Mouse (Mus musculus) CH12.LX (cell line): Measurements from ENCODE around the gene Snai3. TPM values are rescaled to one million over a fixed set of nuclear protein-coding genes. Genes with fewer than 3 reads are reported as not detected.

Experiments
- DNase-seq: peaks from one replicate; pipeline ENCODE4 v3.0.0-alpha.2; 2013; ENCODE audit errors: extremely low read depth
- H3K27ac ChIP-seq: 2 replicates; pipeline ENCODE4 v1.5.1; 2012; ENCODE audit warnings: low read depth, mild to moderate bottlenecking, control low read depth, moderate library complexity; ENCODE audit not compliant: insufficient read depth
- H3K27me3 ChIP-seq: replicated peaks from 2 replicates; pipeline ENCODE3; 2012; ENCODE audit warnings: inconsistent platforms
- H3K36me3 ChIP-seq, 2 experiments: replicated peaks in 1 of 2; 2 replicates each; pipeline versions ENCODE3 to v1.6.1; 2012; ENCODE audit warnings: inconsistent platforms in 1 of 2, low read length in 1 of 2, mild to moderate bottlenecking in 1 of 2, mixed read lengths in 1 of 2, moderate library complexity in 1 of 2; ENCODE audit not compliant: control insufficient read depth in 1 of 2, insufficient read depth in 1 of 2
- H3K4me1 ChIP-seq, 2 experiments: 2 replicates each; pipeline ENCODE4 v1.6.1; 2012; ENCODE audit warnings: inconsistent platforms in 1 of 2, moderate library complexity in 1 of 2; ENCODE audit not compliant: insufficient read depth in 2 of 2, control insufficient read depth in 1 of 2
- H3K4me2 ChIP-seq: 2 replicates; pipeline ENCODE4 v1.6.1; 2012; ENCODE audit warnings: low read depth, mild to moderate bottlenecking, control low read depth; ENCODE audit not compliant: poor library complexity, insufficient read depth, severe bottlenecking
- H3K4me3 ChIP-seq, 3 experiments: fragments of 150-350 bp in 1 of 3; sonication (generic) in 1 of 3; replicated peaks in 1 of 3; 2 replicates each; pipeline versions ENCODE3 to v1.5.1; 2011 to 2012; ENCODE audit warnings: low read depth in 2 of 3, low read length in 2 of 3, mild to moderate bottlenecking in 2 of 3, moderate library complexity in 2 of 3, control low read depth in 1 of 3, improper control_type of control experiment in 1 of 3, inconsistent platforms in 1 of 3, mixed read lengths in 1 of 3; ENCODE audit not compliant: poor library complexity in 1 of 3
- H3K79me2 ChIP-seq: replicated peaks from 2 replicates; pipeline ENCODE4 v1.6.1; 2012; ENCODE audit warnings: mild to moderate bottlenecking, moderate library complexity; ENCODE audit not compliant: control insufficient read depth, poor library complexity, insufficient read depth, severe bottlenecking; ENCODE audit errors: extremely low read depth
- H3K9ac ChIP-seq: 2 replicates; pipeline ENCODE4 v1.6.1; 2012; ENCODE audit warnings: low read depth, mild to moderate bottlenecking, control low read depth, moderate library complexity; ENCODE audit not compliant: insufficient read depth
- H3K9me3 ChIP-seq: replicated peaks from 2 replicates; pipeline ENCODE3; 2012; ENCODE audit warnings: low read length, inconsistent platforms, mixed read lengths
- CHD1 ChIP-seq: IDR thresholded peaks from 2 replicates; pipeline ENCODE4 v1.6.1; 2012; ENCODE audit warnings: low read depth, low read length, improper control_type of control experiment, inconsistent platforms
- CTCF ChIP-seq, 2 experiments: IDR thresholded peaks in 1 of 2; conservative IDR thresholded peaks in 1 of 2; 2 replicates each; pipeline ENCODE4 v1.5.1; 2011 to 2012; ENCODE audit warnings: low read depth in 2 of 2, low read length in 2 of 2, improper control_type of control experiment in 1 of 2, inconsistent platforms in 1 of 2, mild to moderate bottlenecking in 1 of 2, moderate library complexity in 1 of 2
- E2F4 ChIP-seq: IDR thresholded peaks from 2 replicates; pipeline ENCODE4 v1.6.1; 2011; ENCODE audit warnings: low read depth, low read length, improper control_type of control experiment; ENCODE audit not compliant: insufficient replicate concordance
- HCFC1 ChIP-seq: IDR thresholded peaks from 2 replicates; pipeline ENCODE4 v1.6.1; 2012; ENCODE audit warnings: low read depth, mild to moderate bottlenecking, inconsistent platforms, low read length, improper control_type of control experiment
- MYC ChIP-seq: IDR thresholded peaks from 2 replicates; pipeline ENCODE4 v1.6.1; 2011; ENCODE audit warnings: low read depth, mild to moderate bottlenecking, improper control_type of control experiment, low read length
- POLR2A ChIP-seq: IDR thresholded peaks from 2 replicates; pipeline ENCODE4 v1.6.1; 2011; ENCODE audit warnings: low read depth, mild to moderate bottlenecking, improper control_type of control experiment, low read length
- POLR2AphosphoS2 ChIP-seq: IDR thresholded peaks from 2 replicates; pipeline ENCODE4 v1.6.1; 2011; ENCODE audit warnings: low read depth, low read length, improper control_type of control experiment
- SIN3A ChIP-seq: IDR thresholded peaks from 2 replicates; pipeline ENCODE4 v1.6.1; 2012; ENCODE audit warnings: low read length, improper control_type of control experiment, inconsistent platforms
- SMC3 ChIP-seq: IDR thresholded peaks from 2 replicates; pipeline ENCODE4 v1.6.1; 2011; ENCODE audit warnings: low read depth, low read length, improper control_type of control experiment
- TBP ChIP-seq: conservative IDR thresholded peaks from 2 replicates; pipeline ENCODE4 v1.6.1; 2011; ENCODE audit warnings: low read depth, low read length, improper control_type of control experiment
- TCF12 ChIP-seq: IDR thresholded peaks from 2 replicates; pipeline ENCODE4 v1.6.1; 2014; ENCODE audit warnings: low read depth, mild to moderate bottlenecking, inconsistent platforms, low read length, improper control_type of control experiment
- USF2 ChIP-seq: conservative IDR thresholded peaks from 2 replicates; pipeline ENCODE4 v1.6.1; 2011; ENCODE audit warnings: low read depth, low read length, improper control_type of control experiment
- ZC3H11A ChIP-seq: IDR thresholded peaks from 2 replicates; pipeline ENCODE4 v1.6.1; 2012; ENCODE audit warnings: low read depth, mild to moderate bottlenecking, inconsistent platforms, low read length, improper control_type of control experiment
- dilution Hi-C: fragments of 300-500 bp; cut with MboI; formaldehyde crosslinking; loops from 2 replicates; pipeline ENCODE4 v1.14.3; 2020; ENCODE audit warnings: low sequenced_read_pairs; ENCODE audit not compliant: extremely low pct_unique_long_range_greater_than_20kb, extremely low pct_ligation_motif_present
- in situ Hi-C: fragments of 300-500 bp; cut with MboI; formaldehyde crosslinking; loops from 3 replicates; pipeline ENCODE4 v1.14.3; 2019; ENCODE audit warnings: low sequenced_read_pairs, low pct_ligation_motif_present, low pct_unique_long_range_greater_than_20kb, mixed read lengths
- polyA plus RNA-seq: library from polyadenylated mRNA; unstranded; fragments of >175 nt; gene quantifications from 2 replicates; pipeline ENCODE4 v1.2.1, GENCODE M21; 2012; ENCODE audit warnings: low read depth; ENCODE audit not compliant: insufficient read length
- total RNA-seq, 2 experiments: library from RNA; depleted of rRNA; stranded (reverse); fragments of 300-350 nt in 1 of 2; fragments of >200 nt in 1 of 2; gene quantifications; 2 replicates each; pipeline ENCODE4 v1.2.3; 2012 to 2014

Gene Snai3
- total and polyA plus RNA-seq, 3 experiments, result 0.19 to 0.47 (median 0.44) TPM

DNA sequence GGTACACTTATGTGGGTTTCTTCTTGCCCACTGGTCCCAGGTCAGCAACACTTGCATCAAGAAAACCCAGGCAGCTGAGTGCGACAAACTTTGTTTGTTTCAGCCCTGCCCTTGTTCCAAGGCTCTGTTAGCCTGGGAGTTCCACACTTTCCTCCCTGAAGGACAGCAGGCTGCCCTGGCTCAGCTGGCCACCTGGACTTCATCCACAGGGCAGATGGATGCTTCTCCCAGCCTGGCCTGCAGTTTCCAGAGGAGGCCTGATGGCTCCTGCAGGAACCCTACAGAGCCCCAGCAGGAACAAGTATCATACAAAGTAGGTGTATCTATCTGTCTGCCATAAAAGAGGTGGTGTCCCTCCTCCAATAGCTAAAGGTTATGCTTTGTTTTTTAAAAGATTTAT is 19.2 kb downstream of the Snai3 start:
- Histone ChIP-seq H3K27me3 (no peaks in the 10 kb centered on the region), H3K4me3 (no peak overlapping the region), H3K36me3 (peaks cover 35 to 51% of the 10 kb centered on the region in 2 experiments), H3K4me2 (no peak overlapping the region), H3K9me3 (peaks cover 5% of the 10 kb centered on the region), H3K9ac (no peak overlapping the region)
- DNase-seq, result no peak
- TF ChIP-seq SIN3A (no peak), USF2 (no peak), HCFC1 (no peak)
- TF ChIP-seq, all 38 proteins: peak for 0
- no peaks in the 10 kb centered on the region for H3K79me2 ChIP-seq
- H3K27ac ChIP-seq, result no peak overlapping the region
- dilution Hi-C loops (no loop called here), in situ Hi-C loops (loop anchor here (25.0 kb wide), 1 partner anchor 854 kb away; the partner anchor contains the start of genes Fbxo31 and Map1lc3b)
- peaks cover 4 to 57% of the 10 kb centered on the region in 2 experiments; a peak in 3 of 4 replicates for H3K4me1 ChIP-seq

DNA sequence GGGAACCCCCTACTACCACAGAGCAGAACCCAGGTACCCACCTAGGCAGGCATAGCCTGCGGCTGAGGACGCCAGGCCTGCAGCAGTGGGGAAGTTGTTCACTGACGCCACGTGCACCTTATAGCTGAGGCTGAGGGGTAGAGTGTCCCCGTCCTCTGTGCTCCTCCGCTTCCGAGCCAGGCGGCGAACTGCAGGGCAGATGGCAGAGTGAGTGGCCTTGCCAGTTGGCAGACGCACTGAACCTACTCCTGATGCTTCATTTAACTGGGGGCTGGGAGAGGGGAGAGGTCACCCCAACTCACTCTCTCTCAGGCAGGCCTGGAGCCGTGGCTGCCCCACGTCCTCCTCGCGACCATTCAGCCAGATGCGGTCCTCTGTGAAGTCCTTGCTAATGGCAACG is 21.2 kb downstream of the Snai3 start:
- H3K9ac ChIP-seq, result no peak overlapping the region
- H3K9me3 ChIP-seq, result peaks cover 11% of the 10 kb centered on the region
- H3K36me3 ChIP-seq, result peaks cover 41 to 65% of the 10 kb centered on the region in 2 experiments
- no peak overlapping the region for H3K4me3 ChIP-seq
- DNase-seq, result no peak
- peaks cover 8 to 54% of the 10 kb centered on the region in 2 experiments for H3K4me1 ChIP-seq
- H3K79me2 ChIP-seq, result no peaks in the 10 kb centered on the region
- in situ Hi-C loops (loop anchor here (25.0 kb wide), 1 partner anchor 852 kb away; the partner anchor contains the start of genes Fbxo31 and Map1lc3b), dilution Hi-C loops (no loop called here)
- no peak for TF ChIP-seq CTCF (conservative IDR thresholded peaks at IDR 0.05 in 1 of 2, IDR thresholded peaks at IDR 0.05 in 1 of 2; ENCODE audit: low read depth in 2 of 2, low read length in 2 of 2)
- TF ChIP-seq TCF12, result no peak
- TF ChIP-seq SMC3, result no peak
- no peak for TF ChIP-seq MYC
- no peak for TF ChIP-seq POLR2A
- no peak for TF ChIP-seq TBP
- no peak for TF ChIP-seq CHD1
- no peak for TF ChIP-seq ZC3H11A
- TF ChIP-seq E2F4, result no peak
- H3K27me3 ChIP-seq, result no peaks in the 10 kb centered on the region
- no peak overlapping the region for H3K4me2 ChIP-seq
- H3K27ac ChIP-seq, result no peak overlapping the region

DNA sequence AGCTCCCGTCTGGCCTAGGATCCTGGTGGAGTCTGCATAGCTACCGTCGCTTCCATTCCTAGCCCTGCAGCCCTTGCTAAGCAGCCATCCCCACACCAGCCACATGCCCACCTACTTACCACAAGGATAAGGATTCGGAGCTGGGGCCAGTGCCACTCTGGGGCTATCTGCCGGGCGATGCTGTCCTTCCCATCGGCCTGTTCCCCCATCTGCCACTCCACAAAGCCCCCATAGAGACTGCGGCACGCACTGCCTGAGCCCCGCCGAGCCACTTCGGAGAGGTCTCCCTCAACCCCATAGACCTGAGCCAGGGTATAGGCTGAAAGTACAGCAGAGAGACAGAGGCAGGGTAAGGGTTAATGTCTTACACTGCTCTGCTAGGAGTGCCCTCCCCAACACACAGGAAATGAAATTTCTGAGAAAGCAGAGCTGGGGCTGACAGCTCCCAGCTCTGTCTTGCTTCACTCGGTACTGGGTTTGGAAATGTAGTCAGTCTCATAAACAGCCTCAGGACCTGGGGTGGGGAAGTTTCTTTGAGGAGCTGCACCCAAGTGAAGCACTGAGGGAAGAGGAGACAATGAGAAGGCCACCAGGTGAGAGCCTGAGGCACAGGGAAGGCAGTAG is 22.7 kb downstream of the Snai3 start:
- H3K27ac ChIP-seq, result no peak overlapping the region
- H3K4me1 ChIP-seq, result peaks cover 18 to 66% of the 10 kb centered on the region in 2 experiments
- TF ChIP-seq POLR2AphosphoS2 (0 out of 2 replicates have a peak, but pooled peaks have one; percentile 26), TBP (no peak)
- dilution Hi-C loops (no loop called here), in situ Hi-C loops (loop anchor here (25.0 kb wide), 1 partner anchor 851 kb away; the partner anchor contains the start of genes Fbxo31 and Map1lc3b)
- peaks cover 11% of the 10 kb centered on the region for H3K9me3 ChIP-seq
- H3K79me2 ChIP-seq, result no peaks in the 10 kb centered on the region
- H3K27me3 ChIP-seq, result no peaks in the 10 kb centered on the region
- H3K4me3 ChIP-seq, result no peak overlapping the region
- DNase-seq, result no peak
- no peak overlapping the region for H3K4me2 ChIP-seq
- no peak overlapping the region for H3K9ac ChIP-seq
- H3K36me3 ChIP-seq, result peaks cover 41 to 74% of the 10 kb centered on the region in 2 experiments
